Mouse (Mus musculus): ENCODE results near the gene Gfap.

- TF ChIP-seq CTCF (IDR thresholded peaks at IDR 0.05; ENCODE audit: control insufficient read depth, insufficient read depth, low read length) (no peak), POLR2A (IDR thresholded peaks at IDR 0.05; ENCODE audit: borderline replicate concordance, control insufficient read depth, low read depth, low read length) (no peak)
Observed at GRCm38 (mm10) chr11:102918077-102918476, 17.4 kb upstream of the Gfap start.
